Mouse (Mus musculus) lung, postnatal 0 days (tissue): Measurements from ENCODE around the gene Glb1. TPM values are rescaled to one million over a fixed set of nuclear protein-coding genes. Genes with fewer than 3 reads are reported as not detected.
A peak's percentile ranks its signal among the peaks of the same experiment; 100 is the strongest.
"Not testable (repeated sequence)": the region's sequence is repeated elsewhere in the genome, so short reads cannot be mapped to it uniquely, and the experiment has no call there.

ENCODE experiments used
- ATAC-seq: fragments of 200-750 bp; cut with Nextera tagmentation; 2 replicates; pipeline ENCODE4 v1.8.0; 2017; ENCODE audit warnings: moderate library complexity
- DNase-seq: peaks from one replicate; pipeline ENCODE4 v3.0.0-alpha.2; 2016; ENCODE audit warnings: low spot score
- H3K27ac ChIP-seq: fragments of 300-500 bp; sonication (generic); 2 replicates; pipeline ENCODE4 v1.5.1; 2014; ENCODE audit warnings: antibody characterized with exemption, mild to moderate bottlenecking, low read length, mixed read lengths
- H3K27me3 ChIP-seq: fragments of 300-500 bp; sonication (generic); replicated peaks from 2 replicates; pipeline ENCODE4 v1.6.1; 2014; ENCODE audit warnings: low read length, mixed read lengths; ENCODE audit not compliant: insufficient read depth
- H3K36me3 ChIP-seq: fragments of 300-500 bp; sonication (generic); 2 replicates; pipeline ENCODE4 v1.6.1; 2014; ENCODE audit warnings: low read length, mixed read lengths; ENCODE audit not compliant: insufficient read depth
- H3K4me1 ChIP-seq: fragments of 300-500 bp; sonication (generic); 2 replicates; pipeline ENCODE4 v1.6.1; 2014; ENCODE audit warnings: antibody characterized with exemption, low read depth, low read length, mixed read lengths; ENCODE audit not compliant: insufficient read depth
- H3K4me2 ChIP-seq: fragments of 300-500 bp; sonication (generic); replicated peaks from 2 replicates; pipeline ENCODE4 v1.6.1; 2014; ENCODE audit warnings: low read depth, mild to moderate bottlenecking, low read length, moderate library complexity, mixed read lengths
- H3K4me3 ChIP-seq: fragments of 300-500 bp; sonication (generic); 2 replicates; pipeline ENCODE4 v1.5.1; 2014; ENCODE audit warnings: low read depth, low read length
- H3K9ac ChIP-seq: fragments of 300-500 bp; sonication (generic); replicated peaks from 2 replicates; pipeline ENCODE4 v1.6.1; 2014; ENCODE audit warnings: low read depth, mild to moderate bottlenecking
- H3K9me3 ChIP-seq: fragments of 300-500 bp; sonication (generic); 2 replicates; pipeline ENCODE4 v1.6.1; 2016; ENCODE audit warnings: low read length, mixed read lengths
- CTCF ChIP-seq: IDR thresholded peaks from 2 replicates; pipeline ENCODE4 v1.5.1; 2016; ENCODE audit warnings: antibody characterized with exemption, mild to moderate bottlenecking
- EP300 ChIP-seq: IDR thresholded peaks from 2 replicates; pipeline ENCODE4 v1.6.1; 2016; ENCODE audit warnings: antibody characterized with exemption, mild to moderate bottlenecking, control low read depth
- WGBS: fragments of 180-500 bp; shearing (Covaris S2); extraction: QIAGEN DNeasy Blood & Tissue Kit; methylation state at CpG from one replicate; pipeline ENCODE4 v1.1.7; 2014; 5-methylcytosine and 5-hydroxymethylcytosine counted together
- polyA plus RNA-seq: library from polyadenylated mRNA; unstranded; fragments of >200 nt; fragmentation: Nextera tagmentation; extraction: Ambion mirVana; gene quantifications from 2 replicates; pipeline ENCODE4 v1.2.1, GENCODE M21; 2015

The Glb1 gene
- polyA plus RNA-seq: 23.3 and 23.4 TPM in 2 replicates

DNA sequence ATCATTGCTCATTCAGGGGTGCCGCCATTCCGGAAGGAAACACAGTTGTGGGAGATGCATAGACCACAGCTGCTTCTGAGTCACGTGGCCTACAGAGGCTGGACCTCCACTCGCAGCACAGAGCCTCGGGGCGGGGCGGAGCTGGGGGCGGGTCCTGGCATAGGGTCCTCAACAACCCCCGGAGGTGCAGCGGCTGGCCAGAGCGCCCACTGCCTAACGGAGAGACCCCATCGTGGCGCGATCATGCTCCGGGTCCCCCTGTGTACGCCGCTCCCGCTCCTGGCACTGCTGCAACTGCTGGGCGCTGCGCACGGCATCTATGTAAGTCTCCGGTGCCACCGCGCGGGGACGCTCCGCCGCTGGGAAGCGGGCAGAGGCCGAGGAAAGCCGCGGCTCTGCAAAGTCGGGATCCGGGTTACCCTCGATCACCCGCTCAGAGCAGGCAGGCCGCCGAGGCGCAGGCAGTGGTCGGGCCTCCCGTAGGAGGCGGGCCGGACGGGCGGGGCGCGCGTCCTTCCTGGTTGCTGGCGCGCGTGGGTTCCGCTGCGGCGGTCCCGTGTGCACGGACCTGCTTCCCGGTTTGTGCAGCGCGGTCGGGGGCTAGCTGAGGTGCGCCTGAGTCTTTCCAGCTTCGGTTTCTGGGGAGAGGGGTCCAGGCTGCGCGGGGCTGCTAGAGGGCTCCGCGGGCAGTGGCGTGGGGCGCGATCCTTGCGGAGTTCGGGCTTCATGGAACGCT, at the start of gene Glb1, which contains the start of gene Tmppe:
Glb1 (plus strand) TSS at position 128 of the 736 bp plus-strand sequence.
Tmppe (plus strand) TSS at position 157 of the 736 bp plus-strand sequence.
- under 1% methylated on average over 67 of the region's 73 CpGs for WGBS
- H3K4me2 ChIP-seq: peak within 1 kb of the TSS; percentile 79
- H3K4me1 ChIP-seq: peaks cover 4% of the 10 kb centered on the region; the same call in 1 of the 2 replicates
- H3K9ac ChIP-seq: peak within 1 kb of the TSS; percentile 89
- H3K9me3 ChIP-seq: no peaks in the 10 kb centered on the region
- peak; percentile 98 for ATAC-seq
- TF ChIP-seq EP300 (no peak), CTCF (peak; percentile 60)
- peak; percentile 93 for DNase-seq
- no peaks in the 10 kb centered on the region for H3K27me3 ChIP-seq
- H3K4me3 ChIP-seq: peak within 1 kb of the TSS; percentile 88
- H3K36me3 ChIP-seq: peaks cover 4% of the 10 kb centered on the region; the same call in 1 of the 2 replicates
- peak within 1 kb of the TSS; percentile 95 for H3K27ac ChIP-seq

DNA sequence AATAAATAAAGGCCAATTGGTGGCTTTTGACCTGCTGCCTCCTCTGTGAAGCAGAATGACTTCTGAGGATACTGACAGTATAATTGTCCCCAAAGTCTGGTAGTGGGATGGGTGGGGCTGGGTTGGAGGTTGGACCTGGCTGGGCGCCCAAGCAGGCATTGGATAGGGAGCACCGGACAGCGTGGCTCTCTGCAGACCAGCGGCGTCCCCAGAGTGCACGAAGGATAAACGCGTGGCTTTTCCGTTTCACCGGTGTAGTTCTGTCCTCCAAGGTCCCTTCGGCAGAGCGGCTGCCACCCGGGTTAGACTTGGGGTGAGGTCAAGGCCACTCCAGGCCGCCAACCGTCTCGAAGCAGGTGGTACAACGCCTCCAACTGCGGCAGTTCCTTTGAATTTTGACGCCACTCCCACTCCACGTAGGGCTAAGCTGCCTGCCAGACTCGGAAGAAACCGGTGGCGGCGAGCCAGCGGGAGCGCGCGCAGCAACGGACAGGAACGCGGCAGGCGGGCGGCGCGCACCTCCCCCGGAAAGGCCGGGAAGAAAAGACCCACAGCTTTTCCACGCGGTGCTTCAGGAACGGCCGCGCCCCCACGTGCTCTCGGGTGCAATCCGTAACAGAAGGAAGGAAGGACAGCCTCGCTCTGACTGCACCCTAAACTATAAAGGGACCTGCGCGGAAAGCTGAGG, 32.9 kb upstream of the Glb1 start:
- H3K4me1 ChIP-seq: no peaks in the 10 kb centered on the region
- 0 out of 2 replicates have a peak overlapping the region, but pooled peaks have one; percentile 8 for H3K9ac ChIP-seq
- H3K4me2 ChIP-seq: peak overlapping the region; percentile 84
- no peaks in the 10 kb centered on the region for H3K27me3 ChIP-seq
- no peaks in the 10 kb centered on the region for H3K36me3 ChIP-seq
- under 1% methylated on average over 48 of the region's 48 CpGs for WGBS
- no peak for TF ChIP-seq CTCF
- TF ChIP-seq EP300: no peak
- ATAC-seq: peak; percentile 91
- no peak overlapping the region for H3K27ac ChIP-seq
- DNase-seq: peak; percentile 83
- H3K9me3 ChIP-seq: no peaks in the 10 kb centered on the region
- peak overlapping the region; percentile 39 for H3K4me3 ChIP-seq

DNA sequence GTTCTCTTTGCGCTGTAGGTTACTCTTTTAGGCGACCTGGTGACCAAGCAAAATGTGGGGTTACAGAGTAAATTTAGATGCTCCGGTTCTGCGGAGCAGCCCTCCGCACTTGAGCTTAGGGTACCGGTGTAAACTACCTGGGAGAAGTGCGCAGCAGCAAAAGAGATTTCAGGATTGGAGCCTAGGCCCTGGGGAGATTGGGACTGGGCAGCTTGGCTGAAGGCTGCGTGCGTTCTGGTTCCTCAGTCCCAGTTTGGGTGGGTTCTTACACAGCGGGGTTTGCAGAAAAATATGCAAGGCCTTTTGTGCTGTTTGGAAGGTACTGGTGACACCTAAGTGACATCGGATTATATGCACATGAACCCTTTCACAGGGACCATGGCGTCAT, 32.4 kb upstream of the Glb1 start:
- Histone ChIP-seq H3K36me3 (no peaks in the 10 kb centered on the region), H3K4me2 (peak overlapping the region; percentile 84), H3K9me3 (no peaks in the 10 kb centered on the region), H3K9ac (no peak overlapping the region), H3K4me1 (no peaks in the 10 kb centered on the region), H3K4me3 (peak overlapping the region; percentile 39), H3K27ac (no peak overlapping the region), H3K27me3 (no peaks in the 10 kb centered on the region)
- 13% methylated on average over 12 of the region's 12 CpGs for WGBS
- DNase-seq (no peak), ATAC-seq (peak; percentile 10; the same call in 1 of the 2 replicates)
- TF ChIP-seq EP300: no peak
- no peak for TF ChIP-seq CTCF

DNA sequence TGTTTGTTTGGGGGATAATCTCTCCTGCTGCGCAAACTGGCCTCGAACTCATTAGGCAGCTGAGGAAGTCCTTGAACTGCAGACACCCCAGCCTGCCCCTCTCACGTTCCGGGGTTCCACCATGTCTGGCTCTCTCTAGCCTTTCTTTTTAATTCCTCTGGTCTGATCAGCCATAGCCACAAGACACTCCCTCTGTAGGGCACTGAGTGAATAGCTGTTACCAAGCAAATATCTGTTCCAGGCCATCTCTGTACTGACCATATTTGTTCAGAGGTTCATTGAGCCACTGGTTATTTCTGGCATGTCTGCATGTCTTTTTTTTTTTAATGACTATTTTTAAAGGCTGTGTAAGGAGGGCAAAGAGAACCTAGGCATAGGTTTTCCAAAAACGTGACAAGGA, 31.5 kb upstream of the Glb1 start:
- H3K27me3 ChIP-seq, H3K4me2 ChIP-seq, DNase-seq, H3K9ac ChIP-seq, H3K4me1 ChIP-seq, H3K27ac ChIP-seq, ATAC-seq, H3K4me3 ChIP-seq, H3K36me3 ChIP-seq, H3K9me3 ChIP-seq: not testable (repeated sequence)
- TF ChIP-seq CTCF: peak; percentile 45
- WGBS: 56% methylated on average over 5 of the region's 5 CpGs

DNA sequence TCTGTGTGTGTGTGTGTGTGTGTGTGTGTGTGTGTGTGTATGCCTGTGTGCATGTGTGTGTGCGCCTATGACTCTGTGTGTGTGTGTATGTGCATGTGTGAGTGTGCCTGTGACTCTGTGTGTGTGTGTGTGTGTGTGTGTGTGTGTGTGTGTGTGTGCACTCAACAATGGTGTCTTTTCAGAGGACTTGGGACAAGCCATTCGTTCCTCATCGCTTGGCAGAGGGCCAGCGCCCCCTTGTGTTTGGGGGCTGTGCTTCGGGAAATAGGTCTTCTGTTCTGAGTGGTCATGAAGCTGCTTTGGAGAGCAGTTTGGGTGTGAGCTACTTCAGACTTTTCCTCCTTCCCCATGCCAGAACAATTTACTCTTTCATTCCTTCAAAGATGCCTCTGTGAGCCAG, 29.2 kb upstream of the Glb1 start:
- not testable (repeated sequence) for H3K4me2 ChIP-seq, DNase-seq, H3K4me1 ChIP-seq, H3K4me3 ChIP-seq, H3K27ac ChIP-seq, H3K9ac ChIP-seq, ATAC-seq, H3K36me3 ChIP-seq, H3K27me3 ChIP-seq, H3K9me3 ChIP-seq
- 15% methylated on average over 5 of the region's 5 CpGs for WGBS
- TF ChIP-seq CTCF: peak; percentile 21; the same call in 1 of the 2 replicates

DNA sequence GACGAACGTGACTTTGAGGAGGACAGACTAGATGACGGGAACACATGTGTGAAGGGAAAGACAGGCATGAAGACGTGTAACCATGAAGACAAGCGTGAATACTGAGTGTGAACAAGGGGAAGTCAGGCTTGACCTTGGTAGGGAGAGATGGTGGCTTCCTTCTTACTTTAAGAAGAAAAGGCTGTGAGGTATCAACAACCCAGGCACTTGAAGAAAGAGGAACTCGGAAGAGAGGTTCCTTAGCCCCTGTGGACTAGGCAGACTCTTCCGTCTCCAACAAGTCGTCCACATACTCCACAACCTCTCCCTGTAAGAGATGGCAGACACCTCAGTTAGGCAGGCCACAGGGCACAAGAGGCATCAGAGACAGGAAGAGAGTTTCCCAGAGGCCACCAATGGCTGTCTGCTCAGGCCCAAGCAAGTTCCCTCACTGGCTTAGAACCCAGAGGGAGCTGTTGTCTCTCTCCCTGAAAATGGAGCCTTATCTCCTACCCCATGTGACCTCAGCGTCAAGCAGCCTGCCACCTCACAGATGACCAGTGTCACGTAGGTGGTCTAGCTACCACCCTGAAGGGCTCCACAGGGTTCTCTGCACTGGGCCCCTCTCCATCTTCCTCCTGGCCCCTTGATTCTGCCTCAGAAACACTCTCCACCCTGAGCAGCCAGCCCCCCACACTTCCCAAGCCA, 25.5 kb upstream of the Glb1 start:
- no peak for DNase-seq
- H3K4me3 ChIP-seq: no peak overlapping the region
- no peak overlapping the region for H3K9ac ChIP-seq
- ATAC-seq: no peak
- no peak overlapping the region for H3K4me2 ChIP-seq
- H3K36me3 ChIP-seq: no peaks in the 10 kb centered on the region; the same call in 1 of the 2 replicates
- 80% methylated on average over 10 of the region's 10 CpGs for WGBS
- H3K4me1 ChIP-seq: no peaks in the 10 kb centered on the region
- H3K27ac ChIP-seq: no peak overlapping the region
- H3K27me3 ChIP-seq: no peaks in the 10 kb centered on the region
- TF ChIP-seq EP300 (no peak), CTCF (no peak)
- H3K9me3 ChIP-seq: no peaks in the 10 kb centered on the region
